Mouse (Mus musculus): ENCODE results near the gene Ano2. TPM values are rescaled to one million over a fixed set of nuclear protein-coding genes. Genes with fewer than 3 reads are reported as not detected.

Gene Ano2
- polyA plus RNA-seq, 1 experiment, result not detected

- H3K27ac ChIP-seq (ENCODE audit: insufficient read depth, low read length), result no peak overlapping the region
These were observed 113.3 kb downstream of the Ano2 start for GRCm38 (mm10) chr6:125803364-125804011.

GRCm38 (mm10) chr6:125808996-125809649 lies 118.9 kb downstream of the Ano2 start:
- Histone ChIP-seq H3K36me3 (ENCODE audit: control insufficient read depth, insufficient read depth, low read length, poor library complexity, severe bottlenecking) (no peaks in the 10 kb centered on the region), H3K4me3 (ENCODE audit: low read depth, low read length) (no peak overlapping the region), H3K9ac (ENCODE audit: low read depth, poor library complexity, severe bottlenecking) (no peak overlapping the region), H3K27me3 (ENCODE audit: control insufficient read depth, insufficient read depth, low read length, poor library complexity, severe bottlenecking) (no peaks in the 10 kb centered on the region), H3K4me1 (ENCODE audit: control insufficient read depth, insufficient read depth, low read length) (no peaks in the 10 kb centered on the region), H3K9me3 (replicated peaks; ENCODE audit: control insufficient read depth, insufficient read depth, low read length, poor library complexity, severe bottlenecking) (no peaks in the 10 kb centered on the region), H3K27ac (ENCODE audit: insufficient read depth, low read length) (no peak overlapping the region)
- TF ChIP-seq EP300 (IDR thresholded peaks at IDR 0.05; ENCODE audit: insufficient read depth, low read depth, low read length) (no peak), POLR2A (IDR thresholded peaks at IDR 0.05; ENCODE audit: insufficient read depth, low read length) (no peak), CTCF (IDR thresholded peaks at IDR 0.05; ENCODE audit: low read depth, low read length) (no peak)

More at GRCm38 (mm10) chr6:125803364-125804011, 113.3 kb downstream of the Ano2 start:
- Histone ChIP-seq H3K4me3 (ENCODE audit: low read depth, low read length) (no peak overlapping the region), H3K36me3 (ENCODE audit: control insufficient read depth, insufficient read depth, low read length, poor library complexity, severe bottlenecking) (no peaks in the 10 kb centered on the region), H3K27me3 (ENCODE audit: control insufficient read depth, insufficient read depth, low read length, poor library complexity, severe bottlenecking) (no peaks in the 10 kb centered on the region; the same call in 1 of the 2 replicates), H3K9me3 (replicated peaks; ENCODE audit: control insufficient read depth, insufficient read depth, low read length, poor library complexity, severe bottlenecking) (no peaks in the 10 kb centered on the region), H3K9ac (ENCODE audit: low read depth, poor library complexity, severe bottlenecking) (no peak overlapping the region), H3K4me1 (ENCODE audit: control insufficient read depth, insufficient read depth, low read length) (no peaks in the 10 kb centered on the region)
- TF ChIP-seq CTCF (IDR thresholded peaks at IDR 0.05; ENCODE audit: low read depth, low read length) (no peak), EP300 (IDR thresholded peaks at IDR 0.05; ENCODE audit: insufficient read depth, low read depth, low read length) (no peak), POLR2A (IDR thresholded peaks at IDR 0.05; ENCODE audit: insufficient read depth, low read length) (no peak)

- no peaks in the 10 kb centered on the region for H3K27me3 ChIP-seq (ENCODE audit: control insufficient read depth, insufficient read depth, low read length, poor library complexity, severe bottlenecking)
- H3K4me1 ChIP-seq (ENCODE audit: control insufficient read depth, insufficient read depth, low read length), result no peaks in the 10 kb centered on the region
- TF ChIP-seq EP300 (IDR thresholded peaks at IDR 0.05; ENCODE audit: insufficient read depth, low read depth, low read length) (no peak), CTCF (IDR thresholded peaks at IDR 0.05; ENCODE audit: low read depth, low read length) (no peak)
- H3K9ac ChIP-seq (ENCODE audit: low read depth, poor library complexity, severe bottlenecking), result no peak overlapping the region
- H3K4me3 ChIP-seq (ENCODE audit: low read depth, low read length), result no peak overlapping the region
- no peaks in the 10 kb centered on the region for H3K9me3 ChIP-seq (replicated peaks; ENCODE audit: control insufficient read depth, insufficient read depth, low read length, poor library complexity, severe bottlenecking)
- H3K27ac ChIP-seq (ENCODE audit: insufficient read depth, low read length), result no peak overlapping the region
- no peaks in the 10 kb centered on the region for H3K36me3 ChIP-seq (ENCODE audit: control insufficient read depth, insufficient read depth, low read length, poor library complexity, severe bottlenecking)
These were observed 121.2 kb downstream of the Ano2 start for GRCm38 (mm10) chr6:125811395-125811794.

- Histone ChIP-seq H3K27ac (ENCODE audit: insufficient read depth, low read length) (no peak overlapping the region), H3K4me3 (ENCODE audit: low read depth, low read length) (no peak overlapping the region), H3K4me1 (ENCODE audit: control insufficient read depth, insufficient read depth, low read length) (no peaks in the 10 kb centered on the region), H3K9ac (ENCODE audit: low read depth, poor library complexity, severe bottlenecking) (no peak overlapping the region), H3K27me3 (ENCODE audit: control insufficient read depth, insufficient read depth, low read length, poor library complexity, severe bottlenecking) (no peaks in the 10 kb centered on the region), H3K36me3 (ENCODE audit: control insufficient read depth, insufficient read depth, low read length, poor library complexity, severe bottlenecking) (no peaks in the 10 kb centered on the region), H3K9me3 (replicated peaks; ENCODE audit: control insufficient read depth, insufficient read depth, low read length, poor library complexity, severe bottlenecking) (no peaks in the 10 kb centered on the region)
- TF ChIP-seq POLR2A (IDR thresholded peaks at IDR 0.05; ENCODE audit: insufficient read depth, low read length) (no peak), EP300 (IDR thresholded peaks at IDR 0.05; ENCODE audit: insufficient read depth, low read depth, low read length) (no peak), CTCF (IDR thresholded peaks at IDR 0.05; ENCODE audit: low read depth, low read length) (no peak)
These were observed 147.9 kb downstream of the Ano2 start for GRCm38 (mm10) chr6:125838121-125838520.

GRCm38 (mm10) chr6:125841284-125841683 lies 151.1 kb downstream of the Ano2 start:
- H3K27ac ChIP-seq (ENCODE audit: insufficient read depth, low read length), result no peak overlapping the region
- no peaks in the 10 kb centered on the region for H3K36me3 ChIP-seq (ENCODE audit: control insufficient read depth, insufficient read depth, low read length, poor library complexity, severe bottlenecking)
- H3K4me3 ChIP-seq (ENCODE audit: low read depth, low read length), result no peak overlapping the region
- H3K9ac ChIP-seq (ENCODE audit: low read depth, poor library complexity, severe bottlenecking), result no peak overlapping the region
- no peaks in the 10 kb centered on the region for H3K9me3 ChIP-seq (replicated peaks; ENCODE audit: control insufficient read depth, insufficient read depth, low read length, poor library complexity, severe bottlenecking)
- TF ChIP-seq CTCF (IDR thresholded peaks at IDR 0.05; ENCODE audit: low read depth, low read length) (no peak), POLR2A (IDR thresholded peaks at IDR 0.05; ENCODE audit: insufficient read depth, low read length) (no peak), EP300 (IDR thresholded peaks at IDR 0.05; ENCODE audit: insufficient read depth, low read depth, low read length) (no peak)
- no peaks in the 10 kb centered on the region for H3K4me1 ChIP-seq (ENCODE audit: control insufficient read depth, insufficient read depth, low read length)
- no peaks in the 10 kb centered on the region for H3K27me3 ChIP-seq (ENCODE audit: control insufficient read depth, insufficient read depth, low read length, poor library complexity, severe bottlenecking)

- Histone ChIP-seq H3K4me1 (ENCODE audit: control insufficient read depth, insufficient read depth, low read length) (no peaks in the 10 kb centered on the region), H3K9me3 (replicated peaks; ENCODE audit: control insufficient read depth, insufficient read depth, low read length, poor library complexity, severe bottlenecking) (no peaks in the 10 kb centered on the region), H3K27me3 (ENCODE audit: control insufficient read depth, insufficient read depth, low read length, poor library complexity, severe bottlenecking) (no peaks in the 10 kb centered on the region), H3K27ac (ENCODE audit: insufficient read depth, low read length) (no peak overlapping the region), H3K4me3 (ENCODE audit: low read depth, low read length) (no peak overlapping the region), H3K36me3 (ENCODE audit: control insufficient read depth, insufficient read depth, low read length, poor library complexity, severe bottlenecking) (no peaks in the 10 kb centered on the region), H3K9ac (ENCODE audit: low read depth, poor library complexity, severe bottlenecking) (no peak overlapping the region)
- TF ChIP-seq CTCF (IDR thresholded peaks at IDR 0.05; ENCODE audit: low read depth, low read length), result no peak
- TF ChIP-seq EP300 (IDR thresholded peaks at IDR 0.05; ENCODE audit: insufficient read depth, low read depth, low read length), result no peak
- TF ChIP-seq POLR2A (IDR thresholded peaks at IDR 0.05; ENCODE audit: insufficient read depth, low read length), result no peak
These were observed 161.0 kb downstream of the Ano2 start for GRCm38 (mm10) chr6:125851196-125851595.

All from ES-Bruce4 (cell line).